Mouse (Mus musculus) lung, embryonic 15.5 days (tissue): ENCODE results near the gene Bmper. TPM values are rescaled to one million over a fixed set of nuclear protein-coding genes. Genes with fewer than 3 reads are reported as not detected.

Source experiments
- ATAC-seq: fragments of 200-750 bp; cut with Nextera tagmentation; 2 replicates; pipeline ENCODE4 v1.8.0; 2017; ENCODE audit warnings: moderate number of reproducible peaks, borderline replicate concordance; ENCODE audit not compliant: low FRiP score, low TSS enrichment; ENCODE audit errors: extremely low read depth
- H3K27ac ChIP-seq: fragments of 300-500 bp; sonication (generic); 2 replicates; pipeline ENCODE4 v1.5.1; 2015; ENCODE audit warnings: moderate library complexity, mild to moderate bottlenecking, inconsistent platforms
- H3K27me3 ChIP-seq: fragments of 300-500 bp; sonication (generic); 2 replicates; pipeline ENCODE4 v1.6.1; 2015; ENCODE audit warnings: inconsistent platforms
- H3K36me3 ChIP-seq: fragments of 300-500 bp; sonication (generic); 2 replicates; pipeline ENCODE4 v1.6.1; 2015; ENCODE audit warnings: inconsistent platforms
- H3K4me1 ChIP-seq: fragments of 300-500 bp; sonication (generic); 2 replicates; pipeline ENCODE4 v1.6.1; 2015; ENCODE audit warnings: inconsistent platforms
- H3K4me2 ChIP-seq: fragments of 300-500 bp; sonication (generic); 2 replicates; pipeline ENCODE4 v1.6.1; 2015; ENCODE audit warnings: inconsistent platforms, mild to moderate bottlenecking, moderate library complexity
- H3K4me3 ChIP-seq: fragments of 300-500 bp; sonication (generic); 2 replicates; pipeline ENCODE4 v1.5.1; 2015; ENCODE audit warnings: mild to moderate bottlenecking, inconsistent platforms
- H3K9ac ChIP-seq: fragments of 300-500 bp; sonication (generic); 2 replicates; pipeline ENCODE4 v1.6.1; 2015; ENCODE audit warnings: inconsistent platforms
- H3K9me3 ChIP-seq: fragments of 300-500 bp; sonication (generic); 2 replicates; pipeline ENCODE4 v1.6.1; 2016; ENCODE audit warnings: inconsistent platforms
- WGBS: fragments of 180-500 bp; shearing (Covaris S2); methylation state at CpG from one replicate; pipeline ENCODE4 v1.1.7; 2015; 5-methylcytosine and 5-hydroxymethylcytosine counted together
- polyA plus RNA-seq: library from polyadenylated mRNA; unstranded; fragments of >200 nt; fragmentation: Nextera tagmentation; extraction: Ambion mirVana; gene quantifications from 2 replicates; pipeline ENCODE4 v1.2.1, GENCODE M21; 2015

Bmper gene
- polyA plus RNA-seq, 1 experiment from 2014 or later = 26.5 TPM

- H3K4me1 ChIP-seq = no peaks in the 10 kb centered on the region
- no peak overlapping the region for H3K9ac ChIP-seq
- no peaks in the 10 kb centered on the region for H3K9me3 ChIP-seq
- no peaks in the 10 kb centered on the region for H3K27me3 ChIP-seq
- H3K36me3 ChIP-seq = no peaks in the 10 kb centered on the region
- ATAC-seq = no peak
- 72% methylated on average over 2 of the region's 2 CpGs for WGBS
- H3K27ac ChIP-seq = no peak overlapping the region
- H3K4me2 ChIP-seq = no peak overlapping the region
- no peak overlapping the region for H3K4me3 ChIP-seq
Observed at GRCm38 (mm10) chr9:23412956-23413355, 190.1 kb downstream of the Bmper start.

GRCm38 (mm10) chr9:23419107-23419506 is 196.2 kb downstream of the Bmper start:
- WGBS = 85% methylated on average over 2 of the region's 2 CpGs
- H3K36me3 ChIP-seq = no peaks in the 10 kb centered on the region
- H3K4me1 ChIP-seq = no peaks in the 10 kb centered on the region
- H3K4me3 ChIP-seq = no peak overlapping the region
- no peaks in the 10 kb centered on the region for H3K27me3 ChIP-seq
- no peaks in the 10 kb centered on the region for H3K9me3 ChIP-seq
- no peak overlapping the region for H3K27ac ChIP-seq
- no peak overlapping the region for H3K4me2 ChIP-seq
- ATAC-seq = no peak
- H3K9ac ChIP-seq = no peak overlapping the region

- Histone ChIP-seq H3K4me2 (no peak overlapping the region), H3K9ac (no peak overlapping the region), H3K27me3 (no peaks in the 10 kb centered on the region), H3K4me1 (no peaks in the 10 kb centered on the region), H3K27ac (no peak overlapping the region), H3K4me3 (no peak overlapping the region), H3K36me3 (no peaks in the 10 kb centered on the region), H3K9me3 (no peaks in the 10 kb centered on the region)
- WGBS = 91% methylated on average over 1 of the region's 1 CpGs
- no peak for ATAC-seq
Observed at GRCm38 (mm10) chr9:23423748-23424147, 200.9 kb downstream of the Bmper start.

DNA sequence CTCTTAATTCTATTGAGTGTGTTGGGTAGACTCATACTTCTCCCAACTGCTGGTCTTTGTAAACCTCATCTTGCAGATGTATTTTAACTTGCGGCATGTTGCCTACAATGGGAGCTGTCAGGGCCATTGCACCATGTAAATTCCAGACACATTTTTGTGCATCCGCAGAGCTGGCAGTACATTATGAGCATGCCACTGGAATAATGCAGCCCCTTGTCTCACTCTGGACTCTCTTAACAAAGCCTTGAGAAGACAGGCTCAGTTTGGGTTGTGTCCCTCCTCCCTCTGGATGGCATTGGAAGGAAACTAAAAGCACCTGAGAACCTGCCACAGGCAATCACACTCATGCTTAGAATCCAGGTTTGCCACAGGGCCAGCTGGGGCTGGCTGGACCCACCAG is 209.8 kb downstream of the Bmper start:
- WGBS = 94% methylated on average over 2 of the region's 2 CpGs
- H3K27me3 ChIP-seq = no peaks in the 10 kb centered on the region
- no peak overlapping the region for H3K27ac ChIP-seq
- ATAC-seq = no peak
- no peaks in the 10 kb centered on the region for H3K9me3 ChIP-seq
- H3K4me3 ChIP-seq = no peak overlapping the region
- H3K9ac ChIP-seq = no peak overlapping the region
- H3K4me2 ChIP-seq = no peak overlapping the region
- no peaks in the 10 kb centered on the region for H3K36me3 ChIP-seq
- no peaks in the 10 kb centered on the region for H3K4me1 ChIP-seq

DNA sequence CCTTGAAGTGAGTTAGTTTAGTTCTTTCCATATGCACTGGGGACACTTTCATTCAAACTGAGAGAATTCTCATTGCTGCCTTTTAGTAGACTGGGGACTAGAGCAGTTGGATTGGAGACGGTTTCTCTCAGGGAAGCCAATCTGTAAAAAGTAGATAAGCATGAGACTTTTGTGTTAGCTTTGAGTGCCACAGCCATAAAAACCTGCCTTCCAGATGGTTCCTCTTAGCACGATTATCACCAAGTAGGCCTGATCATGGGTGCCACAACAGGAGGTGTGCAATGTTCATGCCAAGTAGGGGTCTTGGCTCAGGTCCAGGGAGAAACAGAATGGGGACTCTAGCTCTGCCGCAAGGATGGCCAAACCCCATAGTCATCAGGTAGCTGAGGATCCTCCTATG is 210.4 kb downstream of the Bmper start:
- no peak overlapping the region for H3K4me3 ChIP-seq
- H3K9me3 ChIP-seq = no peaks in the 10 kb centered on the region
- 82% methylated on average over 3 of the region's 3 CpGs for WGBS
- no peak overlapping the region for H3K9ac ChIP-seq
- H3K27me3 ChIP-seq = no peaks in the 10 kb centered on the region
- no peak overlapping the region for H3K27ac ChIP-seq
- no peaks in the 10 kb centered on the region for H3K36me3 ChIP-seq
- ATAC-seq = no peak
- no peak overlapping the region for H3K4me2 ChIP-seq
- H3K4me1 ChIP-seq = no peaks in the 10 kb centered on the region

DNA sequence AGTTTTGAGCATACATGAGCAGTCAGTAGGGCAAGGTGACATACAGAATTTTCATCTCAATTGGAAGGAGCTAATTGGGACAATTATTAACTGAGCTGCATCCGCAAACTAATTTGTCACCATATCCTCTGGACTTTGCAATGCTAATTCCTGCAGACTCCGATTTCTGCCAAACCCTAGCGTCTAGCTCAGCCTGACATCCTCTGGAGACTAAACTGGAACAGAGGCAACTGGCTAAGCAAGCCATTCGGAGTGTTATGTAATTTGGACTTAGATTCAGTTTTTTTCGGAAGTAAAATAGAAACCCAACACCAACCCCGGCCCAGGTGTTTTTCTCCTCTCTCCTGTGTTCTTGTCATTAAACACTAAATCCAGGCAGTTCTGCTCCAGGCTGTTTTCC is 213.9 kb downstream of the Bmper start:
- Histone ChIP-seq H3K4me3 (no peak overlapping the region), H3K27ac (no peak overlapping the region), H3K4me2 (no peak overlapping the region), H3K27me3 (no peaks in the 10 kb centered on the region), H3K4me1 (no peaks in the 10 kb centered on the region), H3K9ac (no peak overlapping the region), H3K36me3 (no peaks in the 10 kb centered on the region), H3K9me3 (no peaks in the 10 kb centered on the region)
- WGBS = 76% methylated on average over 6 of the region's 6 CpGs
- no peak for ATAC-seq

DNA sequence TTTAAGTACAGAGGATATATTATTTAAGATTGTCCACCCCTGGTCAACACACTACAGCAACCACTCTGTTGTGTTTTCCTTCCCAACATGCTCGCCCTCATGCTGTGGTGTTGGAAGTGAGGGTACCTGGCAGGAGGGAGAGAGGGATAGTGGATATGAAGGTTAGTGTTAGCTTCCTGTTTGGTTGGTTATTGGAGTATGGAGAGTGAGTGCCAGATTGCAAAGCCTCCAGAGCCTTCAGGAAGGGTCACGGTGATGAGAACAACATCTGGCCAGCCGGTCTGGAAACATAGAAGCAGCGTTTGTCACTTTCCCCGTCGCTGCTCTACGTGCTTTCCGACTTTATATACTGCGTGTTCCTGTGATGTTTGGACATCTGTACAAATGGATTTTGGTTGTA is 215.8 kb downstream of the Bmper start:
- no peaks in the 10 kb centered on the region for H3K27me3 ChIP-seq
- H3K4me3 ChIP-seq = no peak overlapping the region
- no peaks in the 10 kb centered on the region for H3K4me1 ChIP-seq
- no peak for ATAC-seq
- WGBS = 78% methylated on average over 9 of the region's 9 CpGs
- H3K4me2 ChIP-seq = no peak overlapping the region
- no peak overlapping the region for H3K9ac ChIP-seq
- H3K27ac ChIP-seq = no peak overlapping the region
- H3K9me3 ChIP-seq = no peaks in the 10 kb centered on the region
- no peaks in the 10 kb centered on the region for H3K36me3 ChIP-seq

DNA sequence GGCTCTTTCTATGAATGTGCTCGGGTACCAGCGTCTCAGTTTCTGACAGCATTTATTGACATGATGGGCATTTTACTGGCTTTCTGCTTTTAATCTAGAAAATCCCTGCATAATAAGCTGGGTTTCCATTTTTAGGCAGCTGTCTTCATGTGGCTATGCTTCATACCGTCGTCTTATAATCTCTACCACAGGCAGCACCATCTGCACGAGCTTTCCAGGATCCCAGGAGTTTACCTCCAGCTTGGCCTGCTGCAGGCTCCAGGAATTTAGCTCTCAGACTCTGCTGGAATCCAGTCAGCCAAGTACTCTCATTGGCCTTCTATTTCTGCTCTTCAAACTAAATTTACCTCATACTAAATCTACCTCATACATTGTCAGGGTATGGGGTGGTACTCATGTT is 219.3 kb downstream of the Bmper start:
- no peak overlapping the region for H3K27ac ChIP-seq
- H3K27me3 ChIP-seq = no peaks in the 10 kb centered on the region
- H3K4me2 ChIP-seq = no peak overlapping the region
- WGBS = 54% methylated on average over 5 of the region's 5 CpGs
- no peak overlapping the region for H3K9ac ChIP-seq
- ATAC-seq = no peak
- H3K4me1 ChIP-seq = no peaks in the 10 kb centered on the region
- H3K9me3 ChIP-seq = no peaks in the 10 kb centered on the region
- H3K4me3 ChIP-seq = no peak overlapping the region
- no peaks in the 10 kb centered on the region for H3K36me3 ChIP-seq

DNA sequence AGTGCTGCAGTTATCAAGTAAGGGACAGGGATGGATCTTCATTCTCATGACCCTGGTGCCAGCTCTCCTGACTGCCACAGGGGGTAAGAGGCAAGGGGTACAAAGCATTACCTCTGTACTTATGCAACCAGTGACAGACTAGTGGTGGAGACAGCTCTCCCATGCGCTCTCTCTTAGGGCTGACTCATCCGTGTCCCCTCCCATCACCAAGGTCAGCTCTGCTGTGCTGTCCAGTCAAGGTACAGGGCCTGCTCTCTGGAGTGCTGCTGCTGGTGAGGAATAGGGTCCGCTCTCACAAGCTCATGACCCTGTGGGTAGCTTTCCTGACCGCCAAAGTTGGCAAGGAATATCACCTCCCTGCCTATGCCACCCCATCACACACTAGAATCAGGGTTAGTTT is 222.1 kb downstream of the Bmper start:
- no peak overlapping the region for H3K4me2 ChIP-seq
- H3K36me3 ChIP-seq = no peaks in the 10 kb centered on the region
- no peaks in the 10 kb centered on the region for H3K9me3 ChIP-seq
- H3K27ac ChIP-seq = no peak overlapping the region
- H3K4me1 ChIP-seq = no peaks in the 10 kb centered on the region
- no peak overlapping the region for H3K9ac ChIP-seq
- ATAC-seq = peak; percentile 42; the same call in 1 of the 2 replicates
- H3K4me3 ChIP-seq = no peak overlapping the region
- 97% methylated on average over 4 of the region's 4 CpGs for WGBS
- no peaks in the 10 kb centered on the region for H3K27me3 ChIP-seq

DNA sequence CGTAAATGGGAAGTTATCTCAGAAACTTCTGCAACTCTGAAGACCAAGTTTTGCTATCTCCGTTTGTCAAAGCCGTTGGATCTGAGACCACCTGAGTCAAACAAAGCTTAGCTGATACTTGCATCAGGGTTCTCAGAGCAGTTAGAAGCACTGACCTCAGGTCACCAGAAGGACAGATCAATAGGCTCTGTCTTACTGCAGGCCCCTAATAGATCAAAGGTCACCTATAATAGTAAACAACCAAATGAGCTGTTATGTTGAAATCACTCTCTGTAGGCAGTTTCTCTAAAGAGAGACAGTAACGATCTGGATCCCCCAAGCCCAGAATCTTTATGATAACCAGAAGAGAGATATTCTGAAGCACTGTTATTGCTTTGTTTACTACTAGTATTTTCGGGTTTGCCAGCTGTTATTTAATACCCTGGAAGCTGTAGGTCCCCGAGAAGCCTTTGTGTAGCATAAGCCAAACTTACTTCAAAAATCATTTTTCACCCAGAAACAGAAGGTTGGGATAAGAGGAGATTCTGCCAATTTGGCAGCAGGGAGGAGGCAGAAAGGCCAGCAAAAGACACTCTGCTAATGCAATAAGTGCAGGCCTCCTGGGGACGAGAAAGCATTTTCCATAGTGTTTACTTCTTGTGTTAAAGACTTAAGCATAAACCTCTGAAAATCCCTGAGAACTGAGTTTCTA is 224.5 kb downstream of the Bmper start:
- ATAC-seq = peak; percentile 35; the same call in 1 of the 2 replicates
- Histone ChIP-seq H3K27ac (no peak overlapping the region), H3K4me2 (no peak overlapping the region), H3K36me3 (no peaks in the 10 kb centered on the region), H3K9ac (no peak overlapping the region), H3K9me3 (no peaks in the 10 kb centered on the region), H3K27me3 (no peaks in the 10 kb centered on the region), H3K4me3 (no peak overlapping the region), H3K4me1 (0 out of 2 replicates have a peak, but pooled peaks cover 4% of the 10 kb centered on the region)
- 30% methylated on average over 7 of the region's 7 CpGs for WGBS

- H3K4me3 ChIP-seq = no peak overlapping the region
Observed at GRCm38 (mm10) chr9:23453309-23453708, 230.4 kb downstream of the Bmper start.

GRCm38 (mm10) chr9:23457186-23457585 is 234.3 kb downstream of the Bmper start:
- WGBS = 62% methylated on average over 3 of the region's 3 CpGs
- ATAC-seq = no peak
- Histone ChIP-seq H3K36me3 (no peaks in the 10 kb centered on the region), H3K27me3 (no peaks in the 10 kb centered on the region), H3K27ac (no peak overlapping the region), H3K4me2 (no peak overlapping the region), H3K4me1 (peaks cover 14% of the 10 kb centered on the region; the same call in 1 of the 2 replicates), H3K9me3 (no peaks in the 10 kb centered on the region), H3K9ac (no peak overlapping the region), H3K4me3 (no peak overlapping the region)

More at GRCm38 (mm10) chr9:23453309-23453708, 230.4 kb downstream of the Bmper start:
- Histone ChIP-seq H3K27me3 (no peaks in the 10 kb centered on the region), H3K27ac (no peak overlapping the region), H3K9me3 (no peaks in the 10 kb centered on the region), H3K4me2 (no peak overlapping the region), H3K4me1 (peaks cover 13% of the 10 kb centered on the region; the same call in 1 of the 2 replicates), H3K9ac (no peak overlapping the region), H3K36me3 (no peaks in the 10 kb centered on the region)
- peak; percentile 59 for ATAC-seq
- WGBS = 25% methylated on average over 5 of the region's 5 CpGs
